Mouse (Mus musculus) embryo, embryonic 10 days (tissue): ENCODE results near the gene Vmn2r67.
"Not testable (repeated sequence)": the region's sequence is repeated elsewhere in the genome, so short reads cannot be mapped to it uniquely, and the experiment has no call there.

Experiments used
- DNase-seq: peaks from one replicate; pipeline ENCODE4 v3.0.0-alpha.2; 2015; ENCODE audit warnings: low spot score

Gene Vmn2r67

DNA sequence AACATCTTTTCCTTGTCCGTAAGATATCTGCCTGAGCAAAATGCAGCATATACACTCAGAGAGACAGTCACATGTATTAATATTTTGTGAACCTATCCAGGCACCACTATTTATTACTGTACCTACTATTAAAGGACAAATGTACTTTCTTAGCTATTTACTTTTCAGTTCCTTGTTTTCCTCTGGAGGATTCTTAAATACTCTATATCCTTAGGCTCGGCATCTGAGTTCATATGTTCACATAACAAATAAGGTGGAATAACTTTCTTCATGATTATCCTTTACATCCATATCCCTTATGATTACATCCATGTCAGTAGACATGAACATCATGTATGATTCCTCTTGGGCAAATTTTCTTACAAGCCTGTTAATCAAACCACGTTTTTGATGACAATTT, at the start of gene Vmn2r67:
Gene Vmn2r67 (minus strand): TSS at position 101 of the 400 bp plus-strand sequence.
- DNase-seq, result no peak

DNA sequence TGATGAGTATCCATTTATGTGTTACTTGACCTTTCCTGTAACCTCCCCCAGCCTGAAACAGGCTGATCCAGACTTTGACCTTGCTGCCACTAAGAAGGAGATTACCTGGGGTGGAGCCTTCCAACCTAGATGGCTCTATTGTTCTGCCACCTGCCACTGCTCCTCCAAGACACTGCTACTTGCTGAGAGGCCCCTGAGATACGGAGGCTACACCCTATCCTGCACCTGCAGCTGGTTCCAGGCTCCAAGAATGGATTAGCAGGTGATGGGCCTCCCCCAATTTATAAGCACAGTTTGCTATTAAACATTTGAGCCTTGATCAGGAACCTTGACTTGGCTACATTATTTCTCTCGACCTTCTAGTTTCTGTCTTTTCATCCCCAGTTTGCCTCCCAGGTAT, 51.3 kb downstream of the Vmn2r67 start:
- DNase-seq, result not testable (repeated sequence)
